Comparison of ENCODE assay signal across 8 mouse cellular contexts in the genomic region with DNA sequence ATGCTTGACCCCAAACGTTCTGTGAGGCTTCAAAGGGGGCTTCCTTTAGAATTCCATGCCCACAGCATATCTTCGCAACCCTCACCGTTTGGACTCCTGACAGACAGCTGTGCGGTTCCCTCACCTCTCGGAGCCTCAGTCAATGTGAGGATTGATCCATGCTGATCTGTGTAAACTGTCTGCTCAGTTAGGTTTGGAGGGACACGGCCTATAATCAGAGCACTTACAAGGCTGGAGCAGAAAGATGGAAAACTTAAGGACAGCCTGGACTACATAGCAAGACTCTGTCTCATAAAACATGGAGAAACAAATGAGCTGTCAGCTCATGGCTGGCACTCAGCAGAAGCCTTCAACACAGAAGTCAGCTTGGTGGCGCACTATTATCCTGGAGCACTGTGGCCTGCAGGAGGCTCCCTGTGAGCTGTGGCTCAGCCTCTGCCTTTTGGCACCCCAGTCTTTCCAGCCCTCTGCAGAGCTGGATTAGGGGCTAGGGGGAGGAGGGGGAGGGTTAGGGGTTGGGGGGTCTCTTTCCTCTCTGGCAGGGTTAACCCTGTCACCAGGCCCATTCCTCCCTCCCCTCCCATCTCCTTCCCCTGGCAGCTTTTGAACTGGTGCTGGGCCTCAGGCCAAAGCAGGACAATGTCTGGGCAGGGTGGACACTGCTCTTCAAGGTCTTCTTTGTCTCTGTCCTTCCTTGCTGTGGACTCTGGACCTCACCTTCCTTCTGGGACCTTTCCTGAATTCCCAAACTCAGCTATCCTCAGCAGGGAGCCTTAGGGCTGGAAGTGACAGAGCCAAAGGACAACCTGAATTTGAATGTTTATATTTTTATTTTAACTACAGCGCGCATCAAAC. TPM values are rescaled to one million over a fixed set of nuclear protein-coding genes. Genes with fewer than 3 reads are reported as not detected.
A peak's percentile ranks its signal among the peaks of the same experiment; 100 is the strongest.
DNase-seq lines count a peak whose midpoint lies in the region; ATAC-seq lines count a peak whose summit lies in the region.

No protein-coding gene starts in this region.

- peak overlapping the region; percentile 99 for H3K27ac ChIP-seq in embryonic facial prominence, embryonic 10.5 days (replicated peaks)
- peak overlapping the region; percentile 100 for H3K27ac ChIP-seq in hindbrain, embryonic 10.5 days
- H3K27ac ChIP-seq in limb, embryonic 13.5 days: peak overlapping the region; percentile 100
- peak overlapping the region; percentile 96 for H3K27ac ChIP-seq in neural tube, embryonic 14.5 days (ENCODE audit: low read depth, low read length)

- no peaks in the 10 kb centered on the region for H3K27me3 ChIP-seq in embryonic facial prominence, embryonic 10.5 days (replicated peaks; ENCODE audit: low read depth, poor library complexity, severe bottlenecking)
- no peaks in the 10 kb centered on the region for H3K27me3 ChIP-seq in hindbrain, embryonic 10.5 days (ENCODE audit: insufficient read depth, poor library complexity, severe bottlenecking)
- H3K27me3 ChIP-seq in limb, embryonic 13.5 days: no peaks in the 10 kb centered on the region
- H3K27me3 ChIP-seq in neural tube, embryonic 14.5 days (ENCODE audit: control insufficient read depth, insufficient read depth, low read length): no peaks in the 10 kb centered on the region

- peaks cover 84% of the 10 kb centered on the region for H3K4me1 ChIP-seq in embryonic facial prominence, embryonic 10.5 days
- H3K4me1 ChIP-seq in hindbrain, embryonic 10.5 days (replicated peaks): peaks cover 90% of the 10 kb centered on the region
- peaks cover 74% of the 10 kb centered on the region for H3K4me1 ChIP-seq in limb, embryonic 13.5 days
- peaks cover 21% of the 10 kb centered on the region for H3K4me1 ChIP-seq in neural tube, embryonic 14.5 days (ENCODE audit: control insufficient read depth, insufficient read depth, low read length)

- H3K36me3 ChIP-seq in embryonic facial prominence, embryonic 10.5 days (replicated peaks): no peaks in the 10 kb centered on the region
- no peaks in the 10 kb centered on the region for H3K36me3 ChIP-seq in hindbrain, embryonic 10.5 days
- H3K36me3 ChIP-seq in limb, embryonic 13.5 days: no peaks in the 10 kb centered on the region
- no peaks in the 10 kb centered on the region for H3K36me3 ChIP-seq in neural tube, embryonic 14.5 days (ENCODE audit: control insufficient read depth, insufficient read depth, low read length)

- peak; percentile 54 to 58 for DNase-seq in adrenal gland, postnatal 36 days
- peak; percentile 47 for DNase-seq in embryonic facial prominence, embryonic 10.5 days (ENCODE audit: low spot score)
- DNase-seq in hindbrain, embryonic 10.5 days (ENCODE audit: low spot score): peak; percentile 66
- no peak for DNase-seq in spleen, adult 18-20 months
- no peak for DNase-seq in frontal cortex, postnatal 25 days (ENCODE audit: low spot score in 2 of 2)

- 31% methylated on average over 9 of the region's 9 CpGs for WGBS in embryonic facial prominence, embryonic 10.5 days
- WGBS in hindbrain, embryonic 10.5 days: 24% methylated on average over 9 of the region's 9 CpGs
- 36% methylated on average over 9 of the region's 9 CpGs for WGBS in limb, embryonic 13.5 days
- 24% methylated on average over 9 of the region's 9 CpGs for WGBS in neural tube, embryonic 14.5 days

- H3K4me2 ChIP-seq in limb, embryonic 13.5 days (replicated peaks): peak overlapping the region; percentile 80
- peak overlapping the region; percentile 79; the same call in 1 of the 2 replicates for H3K4me2 ChIP-seq in neural tube, embryonic 14.5 days (ENCODE audit: low read depth, low read length)

- peak overlapping the region; percentile 76 for H3K9ac ChIP-seq in limb, embryonic 13.5 days
- peak overlapping the region; percentile 64 for H3K9ac ChIP-seq in neural tube, embryonic 14.5 days (replicated peaks; ENCODE audit: low read depth, low read length)

- ATAC-seq in limb, embryonic 13.5 days (ENCODE audit: low FRiP score, low read depth): no peak
- ATAC-seq in neural tube, embryonic 14.5 days (ENCODE audit: low read depth): peak; percentile 33
- ATAC-seq in frontal cortex, adult (ENCODE audit: low TSS enrichment): no peak

- no peaks in the 10 kb centered on the region for H3K9me3 ChIP-seq in embryonic facial prominence, embryonic 10.5 days
- no peaks in the 10 kb centered on the region for H3K9me3 ChIP-seq in hindbrain, embryonic 10.5 days
- H3K9me3 ChIP-seq in limb, embryonic 13.5 days: no peaks in the 10 kb centered on the region
- H3K9me3 ChIP-seq in neural tube, embryonic 14.5 days (ENCODE audit: control insufficient read depth, low read length): no peaks in the 10 kb centered on the region

- H3K4me3 ChIP-seq in embryonic facial prominence, embryonic 10.5 days: peak overlapping the region; percentile 57
- H3K4me3 ChIP-seq in hindbrain, embryonic 10.5 days: peak overlapping the region; percentile 54
- H3K4me3 ChIP-seq in limb, embryonic 13.5 days: peak overlapping the region; percentile 45
- peak overlapping the region; percentile 36; the same call in 1 of the 2 replicates for H3K4me3 ChIP-seq in neural tube, embryonic 14.5 days (ENCODE audit: low read depth, low read length)

RNA-seq across cellular contexts. Expression of gene Id3, which starts 7.2 kb away (rescaled TPM):
- 10 to 100 TPM; 60.0 to 74.0 TPM for total RNA-seq in adrenal gland, postnatal 36 days (2021)
- 593 and 611 TPM in 2 replicates for polyA plus RNA-seq in embryonic facial prominence, embryonic 10.5 days (2016; fragmentation: Nextera tagmentation; extraction: Ambion mirVana)
- polyA plus RNA-seq in hindbrain, embryonic 10.5 days (2016; fragmentation: Nextera tagmentation; extraction: Ambion mirVana): 576 and 684 TPM in 2 replicates
- polyA plus RNA-seq in limb, embryonic 13.5 days (2015; fragmentation: Nextera tagmentation; extraction: Ambion mirVana): 736 and 770 TPM in 2 replicates
- 156 and 196 TPM in 2 replicates for polyA plus RNA-seq in neural tube, embryonic 14.5 days (2014; fragmentation: Nextera tagmentation; extraction: Ambion mirVana)

RNA-seq across cellular contexts. Expression of gene E2f2, which starts 36.1 kb away (rescaled TPM):
- 1 to 10 TPM; 2.1 to 2.3 TPM for total RNA-seq in adrenal gland, postnatal 36 days (2021)
- polyA plus RNA-seq in embryonic facial prominence, embryonic 10.5 days (2016; fragmentation: Nextera tagmentation; extraction: Ambion mirVana): 6.2 TPM in 2 replicates
- polyA plus RNA-seq in hindbrain, embryonic 10.5 days (2016; fragmentation: Nextera tagmentation; extraction: Ambion mirVana): 9.0 and 9.4 TPM in 2 replicates
- polyA plus RNA-seq in limb, embryonic 13.5 days (2015; fragmentation: Nextera tagmentation; extraction: Ambion mirVana): 7.9 and 8.7 TPM in 2 replicates
- polyA plus RNA-seq in neural tube, embryonic 14.5 days (2014; fragmentation: Nextera tagmentation; extraction: Ambion mirVana): 0.76 and 1.4 TPM in 2 replicates

Comparison
In these comparisons a context has a peak if more than half of its experiments do, and no peak if none do; other contexts are left out.
1. DNase-seq: peak in adrenal gland, postnatal 36 days (2 of 2), embryonic facial prominence, embryonic 10.5 days (single experiment) and hindbrain, embryonic 10.5 days (single experiment); none in spleen, adult 18-20 months (0 of 2) and frontal cortex, postnatal 25 days (0 of 2).
2. Peak in every context shown above with its lines, with median percentiles within 50 percentile points of each other: H3K27ac ChIP-seq and H3K4me3 ChIP-seq.